Mouse (Mus musculus): ENCODE data around the gene Rab13. TPM values are rescaled to one million over a fixed set of nuclear protein-coding genes. Genes with fewer than 3 reads are reported as not detected.

The Rab13 gene
- under 1 TPM in 1 of 2 experiments, not detected in 1; 0.62 TPM for polyA plus RNA-seq (2017; shearing (Covaris generic))

DNA sequence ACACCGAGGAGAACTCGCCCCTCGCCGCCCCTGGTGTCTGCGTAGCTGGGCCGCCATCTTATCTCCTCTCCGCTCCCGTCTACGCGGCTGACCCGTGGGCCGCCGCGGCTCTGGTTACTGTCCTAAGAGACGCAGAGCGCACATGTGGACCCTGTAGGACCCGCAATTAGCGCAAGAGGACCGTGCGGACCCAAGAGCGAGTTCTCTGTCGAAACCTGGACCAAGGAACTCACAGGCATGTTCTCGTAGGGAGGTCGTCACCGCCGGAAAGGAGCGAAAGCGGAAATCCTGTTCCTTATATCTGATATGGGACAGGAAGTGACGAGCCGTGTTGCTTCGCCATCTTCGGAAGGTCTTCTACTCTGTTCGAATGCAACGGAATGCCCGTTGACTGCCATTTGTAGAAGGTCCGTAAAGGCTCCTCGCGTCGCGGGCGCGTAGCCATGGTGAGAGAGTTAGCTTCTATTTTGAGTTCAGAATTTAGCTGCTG, at the start of gene Rab13, which contains the start of gene Rps27:
Gene Rab13 (plus strand): TSS at position 319 of the 490 bp plus-strand sequence.
Gene Rps27 (minus strand): TSS at position 275 of the 490 bp plus-strand sequence.
- peak; percentile 95 for ATAC-seq

DNA sequence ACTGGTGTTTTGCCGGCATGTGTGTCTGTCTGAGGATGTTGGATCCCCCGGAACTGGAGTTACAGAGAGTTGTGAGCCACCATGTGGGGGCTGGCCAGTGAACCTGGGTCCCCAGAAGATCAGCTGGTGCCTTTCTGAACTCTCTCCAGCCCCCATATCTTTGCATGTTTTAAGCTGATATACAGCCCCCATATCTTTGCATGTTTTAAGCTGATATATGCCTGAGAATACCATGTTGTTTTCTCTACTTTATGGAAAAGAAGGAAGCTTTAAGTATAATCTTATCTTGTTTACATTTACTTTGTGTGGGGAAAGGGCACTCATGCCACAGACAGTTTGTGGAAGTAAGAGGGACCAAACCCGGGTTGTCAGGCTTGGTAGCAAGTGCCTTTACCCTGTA, 33.9 kb upstream of the Rab13 start:
- no peak for ATAC-seq

DNA sequence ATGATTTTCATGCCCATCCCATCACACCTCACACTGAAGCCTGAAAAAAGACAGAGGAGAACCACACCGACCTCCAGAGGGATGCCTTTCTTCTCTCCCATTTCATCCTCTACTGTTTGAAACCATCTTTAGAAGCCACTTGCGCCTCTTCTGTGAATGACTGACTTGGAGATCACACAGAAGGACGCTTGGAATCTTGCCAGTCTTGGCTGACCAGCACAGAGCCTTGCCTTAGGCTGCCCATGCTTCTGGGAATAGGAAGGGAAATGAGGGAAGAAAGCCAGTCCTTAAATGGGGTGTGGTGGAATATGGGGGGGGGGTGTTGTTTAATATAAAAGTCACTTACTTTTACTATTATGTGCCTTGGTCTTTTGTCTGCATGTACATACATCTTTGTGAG, 29.9 kb upstream of the Rab13 start:
- no peak for ATAC-seq

- ATAC-seq = no peak
These were observed 22.5 kb upstream of the Rab13 start for GRCm38 (mm10) chr3:90190859-90191510.

GRCm38 (mm10) chr3:90194759-90195158, 18.7 kb upstream of the Rab13 start:
- no peak for ATAC-seq

GRCm38 (mm10) chr3:90195644-90196043, 17.9 kb upstream of the Rab13 start:
- no peak for ATAC-seq

DNA sequence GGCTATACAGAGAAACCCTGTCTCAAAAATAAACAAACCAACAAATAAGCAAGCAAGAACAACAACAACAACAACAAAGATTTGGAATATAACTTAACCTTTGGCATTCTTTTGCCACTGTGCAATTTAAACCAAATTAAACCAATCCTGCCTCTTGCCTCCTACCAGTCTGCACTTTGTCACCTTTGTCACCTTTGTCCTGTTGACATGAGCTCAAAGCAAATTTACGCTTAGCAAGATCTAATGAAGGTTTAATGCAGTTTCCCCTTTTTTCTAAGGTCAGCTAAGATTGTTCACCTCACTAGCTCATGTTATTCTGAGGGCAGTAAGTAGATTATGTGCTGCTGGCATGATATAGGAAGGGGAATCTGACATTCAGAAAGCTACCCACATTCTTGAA, 15.9 kb upstream of the Rab13 start:
- no peak for ATAC-seq

DNA sequence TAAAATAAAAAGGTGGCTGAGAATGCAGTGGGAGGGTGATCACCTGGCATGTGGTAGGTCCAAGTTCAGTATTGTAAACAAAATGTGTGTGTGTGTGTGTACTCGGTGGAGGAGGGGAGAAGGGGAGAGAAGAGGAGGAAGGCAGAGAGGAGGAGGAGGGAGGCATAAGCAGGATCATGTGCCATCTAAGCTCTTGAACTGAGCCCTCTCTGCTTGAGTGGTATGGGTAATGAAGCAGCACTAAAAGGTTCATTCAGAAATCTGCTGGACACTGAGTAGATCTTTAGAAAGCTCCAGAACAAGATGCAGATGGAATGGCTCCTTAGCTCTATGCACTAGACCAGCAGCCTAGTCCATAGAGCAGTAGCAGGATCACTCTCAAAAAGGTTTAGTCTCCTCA, 10.6 kb upstream of the Rab13 start:
- ATAC-seq = no peak

- no peak for ATAC-seq
These were observed 9.9 kb upstream of the Rab13 start for GRCm38 (mm10) chr3:90203619-90204018.

DNA sequence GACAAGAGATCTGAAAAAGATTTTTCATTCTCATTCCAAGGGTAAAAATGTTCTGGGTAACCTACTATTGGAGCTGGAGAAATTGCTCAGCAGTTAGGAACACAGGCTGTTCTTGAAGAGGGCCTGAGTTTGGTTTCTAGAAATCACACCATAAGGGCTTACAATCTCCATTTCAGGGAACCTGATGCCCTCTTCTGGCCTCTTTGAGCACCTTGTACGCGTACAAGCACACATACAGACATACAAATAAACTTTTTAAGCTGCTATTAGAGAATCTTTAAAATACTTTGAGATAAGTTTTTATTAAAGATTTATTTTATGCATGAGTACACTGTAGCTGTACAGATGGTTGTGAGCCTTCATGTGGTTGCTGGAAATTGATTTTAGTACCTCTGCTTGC, 8.9 kb upstream of the Rab13 start:
- no peak for ATAC-seq

DNA sequence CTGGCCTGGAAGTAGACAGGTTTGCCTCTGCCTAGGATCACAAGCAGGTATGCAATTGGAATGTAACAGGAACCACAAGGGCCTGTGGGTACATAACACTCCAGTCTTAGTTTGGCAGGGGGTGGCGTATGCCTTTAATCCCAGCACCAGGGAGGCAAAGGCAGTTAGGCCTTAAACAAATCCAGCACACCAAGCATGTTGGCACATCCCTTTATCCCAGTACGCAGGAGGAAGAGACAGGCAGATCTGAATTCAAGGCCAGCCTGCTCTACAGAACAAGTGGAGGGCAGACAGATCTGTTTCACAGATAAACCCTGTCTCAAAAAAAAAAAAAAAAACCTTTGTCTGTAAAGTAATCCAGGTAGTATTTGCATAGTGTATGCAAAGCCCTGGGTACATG, 4.8 kb upstream of the Rab13 start:
- no peak for ATAC-seq

- no peak for ATAC-seq
These were observed 3.5 kb upstream of the Rab13 start for GRCm38 (mm10) chr3:90209908-90210566.

- peak; percentile 13 for ATAC-seq
These were observed 1.8 kb upstream of the Rab13 start for GRCm38 (mm10) chr3:90211475-90212398.

- no peak for ATAC-seq
These were observed 772 bp upstream of the Rab13 start for GRCm38 (mm10) chr3:90212723-90213122.

- ATAC-seq = no peak
These were observed 625 bp downstream of the Rab13 start for GRCm38 (mm10) chr3:90213956-90214684.

DNA sequence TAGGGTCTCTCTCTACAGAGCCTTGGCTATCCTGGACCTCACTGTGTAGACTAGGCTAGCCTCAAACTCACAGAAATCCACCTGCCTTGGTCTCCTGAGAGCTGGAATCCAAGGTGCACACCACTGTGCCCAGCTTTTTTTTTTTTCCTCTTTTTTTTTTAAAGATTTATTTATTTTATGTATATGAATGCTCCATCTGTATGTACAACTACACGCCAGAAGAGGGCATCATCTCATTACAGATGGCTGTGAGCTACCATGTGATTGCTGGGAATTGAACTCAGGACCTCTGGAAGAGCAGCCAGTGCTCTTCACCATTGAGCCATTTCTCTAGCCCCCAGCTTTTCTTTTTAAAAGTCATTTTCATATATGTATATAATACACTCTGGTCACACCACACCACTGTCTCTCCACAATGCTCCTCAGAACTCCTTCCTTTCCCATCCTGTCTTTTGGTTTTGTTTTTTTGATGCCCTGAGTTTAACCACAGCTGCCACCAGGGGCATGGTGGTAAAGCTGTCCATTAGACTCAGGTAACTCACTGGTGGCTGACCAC, 2.4 kb downstream of the Rab13 start:
- ATAC-seq = no peak

- peak; percentile 69 for ATAC-seq
These were observed 6.6 kb downstream of the Rab13 start for GRCm38 (mm10) chr3:90220088-90220487.

DNA sequence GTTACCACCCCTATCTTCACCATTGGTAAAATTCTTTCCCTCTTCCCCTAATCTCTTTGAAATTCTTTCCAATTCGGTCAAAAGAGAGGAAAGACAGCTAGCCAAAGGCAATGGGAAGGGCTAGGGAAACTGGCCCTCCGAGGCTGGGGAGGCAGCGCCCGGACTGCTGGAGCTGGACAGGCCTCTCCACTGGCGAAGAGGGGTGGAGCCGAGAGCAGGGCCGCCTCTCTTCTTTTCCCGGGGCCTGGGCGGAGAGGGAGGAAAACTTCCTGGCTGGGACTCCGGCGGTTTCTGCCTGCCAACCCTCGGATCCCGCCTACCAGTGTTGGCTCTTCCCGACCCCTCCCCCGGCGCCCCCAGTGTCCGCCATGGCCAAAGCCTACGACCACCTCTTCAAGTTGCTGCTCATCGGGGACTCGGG, 7.0 kb downstream of the Rab13 start:
- no peak for ATAC-seq

DNA sequence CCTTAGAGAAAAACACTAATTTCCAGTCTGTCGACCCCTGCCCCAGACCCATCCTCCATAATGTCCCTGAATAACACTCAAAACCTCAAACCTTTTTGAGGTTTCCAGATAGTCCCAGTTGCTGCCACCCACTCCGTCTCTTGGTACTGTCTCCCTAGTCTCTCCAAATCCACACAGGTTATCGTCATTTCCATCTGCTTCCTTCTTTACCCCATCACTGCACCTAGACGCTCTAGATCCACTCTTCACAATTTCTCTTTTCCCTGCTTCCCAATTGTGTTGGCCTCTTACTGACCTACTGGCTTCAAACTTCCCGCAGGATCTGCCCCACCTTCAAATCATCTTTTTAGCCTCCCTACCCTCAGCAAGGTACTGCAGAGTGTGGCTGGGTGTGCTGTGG, 7.6 kb downstream of the Rab13 start:
- ATAC-seq = no peak

GRCm38 (mm10) chr3:90222455-90222854, 9.0 kb downstream of the Rab13 start:
- ATAC-seq = no peak

DNA sequence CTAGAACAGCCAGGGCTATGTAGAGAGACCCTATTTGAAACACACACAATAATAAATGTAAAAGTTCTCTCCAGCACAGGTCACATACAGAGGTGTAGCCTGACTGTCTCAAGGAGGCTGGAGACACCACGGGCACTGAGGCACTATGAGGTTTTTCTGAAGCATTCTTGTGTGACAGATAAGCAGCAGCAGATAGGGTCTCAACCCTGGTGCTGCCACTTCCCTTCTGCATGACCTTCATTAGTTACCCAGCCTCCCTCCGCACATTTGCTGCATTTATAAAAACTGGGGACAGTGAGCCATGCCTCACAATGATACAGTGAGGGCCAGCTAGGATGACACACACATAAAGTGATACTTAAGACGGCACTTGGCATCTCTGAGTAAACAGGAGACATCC, 9.4 kb downstream of the Rab13 start:
- no peak for ATAC-seq

GRCm38 (mm10) chr3:90224331-90224730, 10.8 kb downstream of the Rab13 start:
- no peak for ATAC-seq

Data from activated CD4-positive, CD25-positive, alpha-beta regulatory T cell, adult 4 months (primary cell).